Mouse (Mus musculus): ENCODE results near the gene Ppp1r16b. TPM values are rescaled to one million over a fixed set of nuclear protein-coding genes. Genes with fewer than 3 reads are reported as not detected.
A peak's percentile ranks its signal among the peaks of the same experiment; 100 is the strongest.

The Ppp1r16b gene
- polyA plus RNA-seq, 1 experiment from 2014 or later, result 4.4 TPM

DNA sequence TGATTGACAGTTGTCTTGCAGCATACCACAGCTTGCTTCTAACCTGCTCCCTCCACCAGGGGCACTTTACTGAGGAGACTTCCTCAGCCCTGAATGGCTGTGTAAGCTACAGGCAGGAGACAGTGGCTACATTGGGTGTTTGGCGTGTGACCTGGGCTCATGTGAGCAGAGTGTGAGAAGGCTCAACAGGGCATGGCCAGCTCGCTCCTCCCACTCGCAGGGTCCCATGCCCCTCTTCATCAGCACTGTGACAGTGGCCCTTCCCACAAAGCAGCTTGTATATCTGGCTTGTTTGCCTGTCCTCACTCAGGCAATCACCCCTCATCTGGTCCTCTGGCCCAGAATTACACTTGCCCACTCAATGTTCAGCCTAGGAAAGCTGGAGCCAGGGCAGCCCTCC is 73.9 kb downstream of the Ppp1r16b start:
- no peaks in the 10 kb centered on the region for H3K27me3 ChIP-seq (ENCODE audit: low read depth, poor library complexity, severe bottlenecking)
- no peak overlapping the region for H3K4me3 ChIP-seq
- H3K4me1 ChIP-seq, result no peaks in the 10 kb centered on the region
- H3K27ac ChIP-seq, result no peak overlapping the region
- 83% methylated on average over 3 of the region's 3 CpGs for whole genome bisulfite sequencing
- 0 out of 2 replicates have a peak, but pooled peaks cover 4% of the 10 kb centered on the region for H3K36me3 ChIP-seq
- no peaks in the 10 kb centered on the region for H3K9me3 ChIP-seq (replicated peaks)
- no peak for DNase-seq (ENCODE audit: low spot score)

DNA sequence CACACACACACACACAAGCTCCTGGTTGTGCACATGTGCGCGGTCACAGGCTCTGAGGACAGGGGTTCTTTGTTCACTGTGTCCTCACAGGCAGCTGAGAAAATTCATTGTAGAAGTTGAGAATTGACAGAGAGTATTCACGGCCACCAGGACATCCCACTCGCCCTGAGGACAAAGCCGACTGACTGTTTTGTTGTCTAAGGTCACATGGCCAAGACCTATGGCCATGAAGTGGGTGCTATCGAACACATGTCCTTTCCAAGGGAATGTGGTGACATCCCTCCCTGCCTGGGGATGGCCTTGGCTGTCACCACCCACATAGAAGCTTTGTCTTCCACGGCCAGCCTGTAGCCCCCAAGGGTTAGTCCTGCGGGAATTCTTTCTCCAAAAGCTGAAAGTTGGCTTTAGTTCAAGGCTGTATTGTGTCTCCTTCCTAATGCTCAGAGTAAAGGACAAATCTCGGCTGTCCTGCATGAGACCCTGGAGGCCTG is 75.9 kb downstream of the Ppp1r16b start:
- Histone ChIP-seq H3K27ac (no peak overlapping the region), H3K4me1 (peaks cover 5% of the 10 kb centered on the region; the same call in 1 of the 2 replicates), H3K4me3 (no peak overlapping the region), H3K27me3 (ENCODE audit: low read depth, poor library complexity, severe bottlenecking) (no peaks in the 10 kb centered on the region), H3K9me3 (replicated peaks) (no peaks in the 10 kb centered on the region), H3K36me3 (0 out of 2 replicates have a peak, but pooled peaks cover 4% of the 10 kb centered on the region)
- DNase-seq (ENCODE audit: low spot score), result no peak
- 86% methylated on average over 9 of the region's 9 CpGs for WGBS

DNA sequence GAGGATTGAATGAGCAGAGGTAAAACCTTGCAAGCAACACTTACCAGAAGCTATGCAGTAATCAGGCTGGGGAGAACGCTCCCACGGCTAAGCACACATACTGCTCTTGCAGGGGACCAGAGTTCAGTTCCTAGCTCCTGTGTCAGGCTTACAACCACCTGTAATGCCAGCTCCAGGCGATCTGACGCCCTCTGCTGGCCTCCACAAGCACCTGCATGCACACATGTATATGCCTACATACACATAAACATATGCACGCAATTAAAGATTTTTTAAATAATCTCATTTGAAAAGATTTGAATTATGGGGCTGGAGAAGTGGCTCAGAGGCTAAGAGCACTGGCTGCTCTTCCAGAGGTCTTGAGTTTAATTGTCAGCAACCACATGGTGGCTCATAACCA is 77.2 kb downstream of the Ppp1r16b start:
- Histone ChIP-seq H3K27ac (no peak overlapping the region), H3K9me3 (replicated peaks) (no peaks in the 10 kb centered on the region), H3K27me3 (ENCODE audit: low read depth, poor library complexity, severe bottlenecking) (no peaks in the 10 kb centered on the region), H3K4me3 (no peak overlapping the region), H3K4me1 (peaks cover 10% of the 10 kb centered on the region; the same call in 1 of the 2 replicates), H3K36me3 (0 out of 2 replicates have a peak, but pooled peaks cover 4% of the 10 kb centered on the region)
- WGBS, result 74% methylated on average over 5 of the region's 5 CpGs
- DNase-seq (ENCODE audit: low spot score), result no peak

DNA sequence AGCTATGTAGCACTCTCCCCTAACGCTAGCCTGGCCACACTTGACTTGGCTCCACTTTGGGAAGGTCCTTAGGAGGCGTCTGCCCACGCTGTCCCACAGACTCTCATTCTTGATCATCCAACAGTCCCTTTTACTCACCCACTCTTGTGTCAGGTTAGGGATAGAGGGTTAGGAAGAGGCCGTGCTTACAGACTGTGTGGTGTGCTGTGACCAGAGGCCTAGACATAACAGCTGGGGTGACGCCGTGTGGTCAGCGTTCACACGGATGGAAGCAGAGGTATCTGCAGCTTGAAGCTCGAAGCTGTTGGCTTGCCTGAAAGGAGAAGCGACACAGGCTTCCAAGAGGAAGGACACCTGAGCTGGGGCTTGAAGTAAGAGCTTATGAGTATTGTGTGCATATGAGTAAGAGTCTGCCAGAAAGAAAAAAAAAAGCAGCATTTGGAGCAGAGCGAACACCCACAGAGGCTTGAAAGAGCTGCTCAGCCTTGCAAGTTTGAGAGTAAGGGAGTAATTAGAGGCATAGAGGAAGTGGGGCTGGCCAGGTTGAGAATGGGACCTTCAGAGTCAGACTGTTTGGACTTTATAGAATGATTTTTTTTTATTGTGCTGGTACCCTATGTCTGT is 78.4 kb downstream of the Ppp1r16b start:
- no peak overlapping the region for H3K27ac ChIP-seq
- no peaks in the 10 kb centered on the region for H3K27me3 ChIP-seq (ENCODE audit: low read depth, poor library complexity, severe bottlenecking)
- 0 out of 2 replicates have a peak, but pooled peaks cover 4% of the 10 kb centered on the region for H3K36me3 ChIP-seq
- DNase-seq (ENCODE audit: low spot score), result no peak
- H3K4me3 ChIP-seq, result no peak overlapping the region
- H3K4me1 ChIP-seq, result peaks cover 10% of the 10 kb centered on the region; the same call in 1 of the 2 replicates
- H3K9me3 ChIP-seq (replicated peaks), result no peaks in the 10 kb centered on the region
- 90% methylated on average over 11 of the region's 11 CpGs for WGBS

DNA sequence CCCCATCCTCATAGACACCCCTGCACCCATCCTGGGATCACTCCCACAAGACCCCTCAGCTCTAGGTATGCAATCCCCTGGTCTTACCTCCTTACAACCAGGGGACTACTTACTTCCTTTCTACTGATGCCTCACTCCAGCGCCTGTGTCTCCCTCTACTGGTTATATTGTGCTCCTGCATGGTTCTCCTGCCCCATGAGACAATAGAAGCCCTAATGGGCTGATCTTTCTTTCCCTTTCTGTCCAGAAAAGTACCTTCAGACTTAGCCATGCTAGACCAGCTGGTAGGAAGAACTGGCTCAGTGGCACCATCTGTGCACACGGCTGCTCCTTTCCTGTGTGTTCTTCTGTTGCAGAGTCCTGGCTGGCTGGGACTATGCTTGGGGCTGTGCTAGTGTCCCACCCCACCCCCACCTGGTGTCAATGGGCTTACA is 79.9 kb downstream of the Ppp1r16b start:
- no peaks in the 10 kb centered on the region for H3K9me3 ChIP-seq (replicated peaks)
- H3K4me1 ChIP-seq, result peaks cover 10% of the 10 kb centered on the region; the same call in 1 of the 2 replicates
- no peak for DNase-seq (ENCODE audit: low spot score)
- 29% methylated on average over 2 of the region's 2 CpGs for WGBS
- no peaks in the 10 kb centered on the region for H3K27me3 ChIP-seq (ENCODE audit: low read depth, poor library complexity, severe bottlenecking)
- no peak overlapping the region for H3K4me3 ChIP-seq
- no peak overlapping the region for H3K27ac ChIP-seq
- 0 out of 2 replicates have a peak, but pooled peaks cover 4% of the 10 kb centered on the region for H3K36me3 ChIP-seq

DNA sequence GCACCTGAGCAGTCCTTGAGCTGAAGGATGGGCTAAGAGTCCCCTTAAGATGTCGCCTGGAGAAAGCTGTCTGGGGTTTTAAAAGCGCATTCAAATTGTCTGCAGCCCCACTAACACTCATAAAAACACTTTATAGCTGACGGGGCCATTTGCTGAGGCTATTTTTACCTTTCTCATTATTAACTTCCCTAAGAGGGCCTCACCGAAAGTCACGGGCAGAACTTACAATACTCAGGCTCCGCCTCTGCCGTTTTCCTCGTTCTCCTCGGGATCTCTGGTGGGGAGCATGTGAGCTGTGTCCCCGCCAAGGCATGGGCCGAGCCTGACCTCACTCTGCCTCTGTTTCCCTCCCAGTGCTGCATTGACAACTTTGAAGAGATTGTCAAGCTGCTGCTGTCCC is 81.0 kb downstream of the Ppp1r16b start:
- Histone ChIP-seq H3K9me3 (replicated peaks) (no peaks in the 10 kb centered on the region), H3K4me1 (peaks cover 10% of the 10 kb centered on the region; the same call in 1 of the 2 replicates), H3K27ac (no peak overlapping the region), H3K4me3 (no peak overlapping the region), H3K27me3 (ENCODE audit: low read depth, poor library complexity, severe bottlenecking) (no peaks in the 10 kb centered on the region), H3K36me3 (0 out of 2 replicates have a peak, but pooled peaks cover 4% of the 10 kb centered on the region)
- no peak for DNase-seq (ENCODE audit: low spot score)
- WGBS, result 74% methylated on average over 11 of the region's 11 CpGs

DNA sequence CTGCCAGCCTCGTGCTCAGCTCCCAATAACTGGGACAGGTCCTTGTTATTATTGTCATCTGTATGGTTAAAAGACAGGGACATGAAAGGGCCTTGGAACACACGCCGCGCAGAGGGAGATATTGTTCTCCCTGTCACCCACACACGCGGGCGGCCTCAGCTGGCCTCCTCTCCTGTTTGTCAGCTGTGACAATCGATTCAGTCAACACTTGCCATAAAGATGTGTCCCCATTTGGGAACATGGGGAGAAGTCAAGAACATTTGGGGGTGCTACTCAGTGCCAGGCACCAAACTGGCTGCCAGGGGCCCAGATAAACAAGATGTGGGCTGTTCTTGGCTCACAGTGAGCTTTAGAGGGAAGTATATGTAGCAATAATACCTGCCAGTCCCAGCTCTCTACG is 84.2 kb downstream of the Ppp1r16b start:
- no peaks in the 10 kb centered on the region for H3K27me3 ChIP-seq (ENCODE audit: low read depth, poor library complexity, severe bottlenecking)
- no peak for DNase-seq (ENCODE audit: low spot score)
- H3K36me3 ChIP-seq, result no peaks in the 10 kb centered on the region
- WGBS, result 94% methylated on average over 9 of the region's 9 CpGs
- H3K9me3 ChIP-seq (replicated peaks), result no peaks in the 10 kb centered on the region
- no peak overlapping the region for H3K4me3 ChIP-seq
- peaks cover 10% of the 10 kb centered on the region; the same call in 1 of the 2 replicates for H3K4me1 ChIP-seq
- H3K27ac ChIP-seq, result no peak overlapping the region

DNA sequence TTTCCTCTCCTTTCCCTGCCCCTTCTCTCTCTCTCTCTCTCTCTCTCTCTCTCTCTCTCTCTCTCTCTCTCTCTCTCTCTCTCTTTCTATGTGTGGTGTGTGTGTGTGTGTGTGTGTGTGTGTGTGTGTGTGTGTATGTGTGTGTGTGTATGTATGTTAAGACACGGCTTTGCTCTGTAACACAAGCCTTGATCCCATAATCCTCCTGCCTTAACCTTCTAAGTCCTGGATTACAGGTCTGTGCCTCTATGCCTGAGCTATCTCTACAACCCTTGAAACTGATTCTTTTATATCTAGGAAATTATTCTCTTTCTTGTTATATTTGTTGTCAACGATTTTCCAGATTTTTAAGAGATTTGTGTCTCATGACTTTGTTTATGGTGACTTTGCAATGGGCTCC is 95.0 kb downstream of the Ppp1r16b start:
- no peak for DNase-seq (ENCODE audit: low spot score)
- H3K36me3 ChIP-seq, result no peaks in the 10 kb centered on the region
- H3K27ac ChIP-seq, result no peak overlapping the region
- no peaks in the 10 kb centered on the region for H3K27me3 ChIP-seq (ENCODE audit: low read depth, poor library complexity, severe bottlenecking)
- H3K4me3 ChIP-seq, result no peak overlapping the region
- 93% methylated on average over 2 of the region's 2 CpGs for WGBS
- H3K4me1 ChIP-seq, result peaks cover 2% of the 10 kb centered on the region
- H3K9me3 ChIP-seq (replicated peaks), result no peaks in the 10 kb centered on the region

DNA sequence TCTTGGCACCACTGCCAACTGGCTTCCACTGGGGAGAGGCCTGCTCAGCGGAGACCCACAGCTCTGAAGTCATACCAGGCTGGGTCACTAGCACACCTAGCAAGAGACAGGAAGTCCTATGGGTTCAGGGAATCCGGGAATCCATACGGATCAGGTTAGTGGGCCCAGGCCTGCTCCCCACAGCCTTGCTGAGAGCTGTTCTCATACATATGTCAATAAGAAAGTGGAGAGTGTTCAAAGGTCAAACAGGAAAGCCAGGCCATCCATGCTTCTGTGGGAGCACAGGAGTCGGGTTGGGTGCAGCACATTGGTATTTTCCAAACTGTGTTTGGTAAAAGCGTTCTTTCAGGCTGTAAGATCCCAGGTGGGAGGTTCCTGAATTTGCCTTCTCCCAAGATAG is 97.1 kb downstream of the Ppp1r16b start:
- H3K27me3 ChIP-seq (ENCODE audit: low read depth, poor library complexity, severe bottlenecking), result no peaks in the 10 kb centered on the region
- H3K9me3 ChIP-seq (replicated peaks), result no peaks in the 10 kb centered on the region
- no peak overlapping the region for H3K4me3 ChIP-seq
- H3K36me3 ChIP-seq, result no peaks in the 10 kb centered on the region
- no peak overlapping the region for H3K27ac ChIP-seq
- DNase-seq (ENCODE audit: low spot score), result no peak
- H3K4me1 ChIP-seq, result peaks cover 4% of the 10 kb centered on the region
- WGBS, result 87% methylated on average over 5 of the region's 5 CpGs

DNA sequence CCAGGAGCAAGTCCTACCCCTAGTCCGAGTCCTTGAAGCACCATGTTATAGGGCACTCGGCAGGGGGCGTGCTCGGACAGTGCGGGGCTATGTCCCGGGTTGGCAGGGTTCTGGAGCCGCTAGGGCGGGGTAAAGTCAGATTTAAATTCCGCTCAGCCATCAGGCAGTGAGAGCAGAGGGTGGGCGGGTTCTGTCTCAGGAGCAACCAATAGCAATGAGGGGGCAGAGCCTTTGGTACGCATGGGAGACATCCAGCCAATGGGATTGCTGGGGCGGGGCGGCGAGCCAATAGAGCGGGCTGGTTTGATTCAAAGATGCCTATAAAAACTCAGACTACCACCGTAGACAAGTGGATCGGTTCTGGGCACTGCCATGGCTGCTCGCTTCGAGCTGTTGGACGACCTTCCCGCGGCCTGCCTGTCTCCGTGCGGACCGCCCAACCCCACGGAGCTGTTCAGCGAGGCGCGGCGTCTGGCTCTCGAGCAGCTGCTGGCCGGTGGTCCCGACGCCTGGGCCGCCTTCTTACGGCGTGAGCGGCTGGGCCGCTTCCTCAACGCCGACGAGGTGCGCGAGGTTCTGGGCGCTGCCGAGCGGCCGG is 102.6 kb downstream of the Ppp1r16b start, which contains the start of gene Fam83d:
Gene Fam83d (plus strand): TSS at position 352 of the 598 bp plus-strand sequence.
- WGBS, result under 1% methylated on average over 48 of the region's 48 CpGs
- Histone ChIP-seq H3K36me3 (peaks cover 16% of the 10 kb centered on the region), H3K9me3 (replicated peaks) (no peaks in the 10 kb centered on the region), H3K27ac (peak within 1 kb of the TSS; percentile 93), H3K27me3 (ENCODE audit: low read depth, poor library complexity, severe bottlenecking) (no peaks in the 10 kb centered on the region), H3K4me3 (peak within 1 kb of the TSS; percentile 85), H3K4me1 (peaks cover 44% of the 10 kb centered on the region)
- peak; percentile 94 for DNase-seq (ENCODE audit: low spot score)

DNA sequence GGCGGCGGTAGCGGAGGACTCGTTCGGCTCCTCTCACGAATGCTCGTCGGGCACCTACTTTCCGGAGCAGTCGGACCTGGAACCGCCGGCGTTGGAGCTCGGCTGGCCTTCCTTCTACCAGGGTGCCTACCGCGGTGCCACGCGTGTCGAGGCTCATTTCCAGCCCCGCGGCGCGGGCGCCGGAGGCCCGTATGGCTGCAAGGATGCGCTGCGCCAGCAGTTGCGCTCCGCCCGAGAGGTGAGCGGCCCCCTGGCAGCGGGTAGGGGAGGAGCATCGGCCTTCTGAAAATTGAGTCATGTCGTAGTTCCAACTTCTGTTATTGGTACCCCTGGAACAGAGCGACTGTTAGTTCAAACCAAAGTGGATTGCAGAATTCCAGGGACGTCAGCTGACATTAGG is 103.2 kb downstream of the Ppp1r16b start:
- Histone ChIP-seq H3K27ac (peak overlapping the region; percentile 93), H3K4me3 (peak overlapping the region; percentile 85), H3K9me3 (replicated peaks) (no peaks in the 10 kb centered on the region), H3K27me3 (ENCODE audit: low read depth, poor library complexity, severe bottlenecking) (no peaks in the 10 kb centered on the region), H3K36me3 (peaks cover 21% of the 10 kb centered on the region), H3K4me1 (peaks cover 44% of the 10 kb centered on the region)
- 1% methylated on average over 37 of the region's 37 CpGs for WGBS
- DNase-seq (ENCODE audit: low spot score), result peak; percentile 73

DNA sequence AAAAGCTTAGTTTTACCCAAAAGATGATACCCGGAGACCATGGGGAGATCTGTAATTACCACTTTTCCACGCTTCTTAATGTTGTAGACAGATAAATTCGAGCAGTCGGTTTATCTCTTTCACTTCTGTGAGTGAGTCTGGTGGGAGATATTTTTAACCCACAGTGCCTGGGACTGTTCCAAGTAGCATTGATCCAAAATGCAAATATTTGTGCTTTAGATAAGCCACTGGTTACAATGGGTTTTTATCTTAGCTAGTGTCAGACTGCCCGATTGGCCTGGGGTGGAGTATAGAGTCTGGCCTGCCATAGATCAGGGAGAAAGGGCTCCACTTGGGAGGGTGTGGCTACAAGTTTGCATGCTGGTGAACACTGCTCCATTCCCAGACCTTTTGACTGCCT is 103.6 kb downstream of the Ppp1r16b start:
- Histone ChIP-seq H3K9me3 (replicated peaks) (no peaks in the 10 kb centered on the region), H3K4me1 (peaks cover 44% of the 10 kb centered on the region), H3K27me3 (ENCODE audit: low read depth, poor library complexity, severe bottlenecking) (no peaks in the 10 kb centered on the region), H3K27ac (peak overlapping the region; percentile 93), H3K4me3 (peak overlapping the region; percentile 85), H3K36me3 (peaks cover 25% of the 10 kb centered on the region)
- peak; percentile 37 for DNase-seq (ENCODE audit: low spot score)
- 18% methylated on average over 5 of the region's 5 CpGs for WGBS

DNA sequence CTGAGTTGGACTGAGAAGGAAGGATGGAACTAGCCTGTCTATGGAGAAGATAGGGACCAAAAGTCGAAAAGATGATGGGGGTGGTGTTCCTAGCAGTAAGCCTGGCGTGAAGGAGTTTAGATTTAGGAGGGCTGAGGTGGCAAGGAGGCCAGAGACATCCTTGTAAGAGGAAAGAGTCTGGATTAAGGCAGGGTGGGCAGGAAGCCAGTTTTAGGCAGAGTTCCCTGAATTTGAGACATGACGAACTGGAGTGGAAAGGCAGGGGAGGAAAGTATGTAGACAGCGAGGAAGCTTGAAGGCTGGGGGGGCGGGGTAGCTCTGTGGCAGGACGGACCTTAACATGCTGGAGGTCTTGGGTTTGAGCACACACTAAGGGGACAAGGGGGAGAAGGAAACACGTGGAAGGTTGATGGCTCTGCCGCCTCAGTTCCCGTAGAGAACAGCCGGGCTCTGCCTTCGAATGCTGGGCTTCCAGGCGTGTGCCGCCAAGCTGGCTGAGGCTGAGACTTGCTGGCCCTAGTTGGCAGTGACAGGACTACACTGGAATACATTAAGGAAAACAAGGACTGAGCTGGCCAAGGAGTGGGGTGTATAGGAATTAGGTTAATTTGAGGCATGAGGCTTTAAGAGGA is 105.0 kb downstream of the Ppp1r16b start:
- DNase-seq (ENCODE audit: low spot score), result no peak
- Histone ChIP-seq H3K4me3 (peak overlapping the region; percentile 85), H3K4me1 (peaks cover 52% of the 10 kb centered on the region)

More for the DNA sequence above, 105.0 kb downstream of the Ppp1r16b start:
- peaks cover 37% of the 10 kb centered on the region for H3K36me3 ChIP-seq
- 60% methylated on average over 13 of the region's 13 CpGs for WGBS
- H3K27me3 ChIP-seq (ENCODE audit: low read depth, poor library complexity, severe bottlenecking), result no peaks in the 10 kb centered on the region
- H3K27ac ChIP-seq, result 0 out of 2 replicates have a peak overlapping the region, but pooled peaks have one; percentile 12
- H3K9me3 ChIP-seq (replicated peaks), result no peaks in the 10 kb centered on the region
